Mouse (Mus musculus) granulocyte monocyte progenitor cell, adult 5-6 weeks (primary cell): ENCODE data around the gene Phactr1. TPM values are rescaled to one million over a fixed set of nuclear protein-coding genes. Genes with fewer than 3 reads are reported as not detected.

Experiments used
- ATAC-seq: replicated peaks from 2 replicates; pipeline ENCODE4 v1.8.0; 2016; ENCODE audit warnings: mild to moderate bottlenecking, moderate TSS enrichment, inconsistent platforms; ENCODE audit not compliant: poor library complexity, severe bottlenecking
- total RNA-seq, 2 experiments: library from RNA; stranded (forward) in 1 of 2; stranded (reverse) in 1 of 2; fragments of 200-712, 200-1000 nt in 1 of 2; fragments of >200 nt in 1 of 2; fragmentation: Nextera tagmentation in 1 of 2; gene quantifications; 2 replicates each; pipeline ENCODE4 v1.2.3; 2014 to 2017

Phactr1 gene
- total RNA-seq, 2 experiments from 2014 or later: 0.56 TPM; not detected in 1

DNA sequence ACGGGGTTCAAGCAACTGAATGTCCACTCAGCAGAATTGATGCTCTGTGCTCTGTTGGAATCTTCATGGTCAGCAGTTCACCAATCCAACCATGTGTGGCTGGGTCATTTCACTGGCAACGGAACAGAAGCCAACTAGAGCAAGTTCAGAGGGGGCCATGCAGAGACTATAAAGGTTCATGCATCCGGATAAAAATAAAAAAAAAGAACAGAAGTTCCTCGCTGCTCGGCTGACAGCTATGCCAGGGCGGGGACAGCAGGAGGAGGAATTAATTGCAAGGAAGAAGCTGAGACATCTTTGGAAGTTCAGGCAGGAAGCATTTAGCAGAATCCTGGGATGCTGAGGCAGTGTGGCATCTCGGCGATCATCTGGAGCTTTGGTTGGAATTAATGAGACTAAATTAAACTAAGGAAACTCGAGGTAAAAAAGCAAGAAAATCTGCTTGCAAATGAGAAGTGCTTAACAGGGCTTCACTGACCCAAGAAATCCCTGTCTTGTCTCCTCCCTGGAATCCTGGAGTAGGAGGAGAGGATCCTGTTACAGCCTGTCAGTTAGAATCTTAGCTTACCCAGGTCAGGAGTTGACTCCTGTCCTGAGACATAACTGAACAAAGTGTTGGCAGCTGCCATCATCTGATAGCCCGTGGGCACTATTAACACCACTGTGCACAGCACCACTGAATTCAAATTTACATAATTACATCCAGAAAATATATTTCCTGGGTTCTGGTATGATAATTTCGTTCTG lies 77.4 kb downstream of the Phactr1 start:
- no peak for ATAC-seq

DNA sequence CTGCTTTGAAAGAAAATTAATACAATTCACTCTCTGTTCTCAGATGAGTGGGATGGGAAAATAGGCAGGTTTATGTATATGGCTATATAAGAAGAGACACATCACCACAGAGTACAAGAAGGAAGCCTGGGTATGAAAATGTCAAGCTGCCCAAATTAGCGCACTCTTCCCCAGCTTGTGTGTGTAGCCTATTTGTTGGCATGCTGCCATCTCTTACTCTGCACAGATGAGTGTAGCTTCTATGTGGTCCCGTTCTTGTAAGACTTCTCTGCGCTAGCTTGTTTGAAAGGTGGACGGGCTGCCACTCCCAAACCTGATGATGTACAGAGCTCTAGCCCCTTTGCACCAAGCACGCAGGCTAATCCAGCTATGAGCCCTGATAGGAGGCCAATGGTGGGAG lies 78.7 kb downstream of the Phactr1 start:
- ATAC-seq: no peak

DNA sequence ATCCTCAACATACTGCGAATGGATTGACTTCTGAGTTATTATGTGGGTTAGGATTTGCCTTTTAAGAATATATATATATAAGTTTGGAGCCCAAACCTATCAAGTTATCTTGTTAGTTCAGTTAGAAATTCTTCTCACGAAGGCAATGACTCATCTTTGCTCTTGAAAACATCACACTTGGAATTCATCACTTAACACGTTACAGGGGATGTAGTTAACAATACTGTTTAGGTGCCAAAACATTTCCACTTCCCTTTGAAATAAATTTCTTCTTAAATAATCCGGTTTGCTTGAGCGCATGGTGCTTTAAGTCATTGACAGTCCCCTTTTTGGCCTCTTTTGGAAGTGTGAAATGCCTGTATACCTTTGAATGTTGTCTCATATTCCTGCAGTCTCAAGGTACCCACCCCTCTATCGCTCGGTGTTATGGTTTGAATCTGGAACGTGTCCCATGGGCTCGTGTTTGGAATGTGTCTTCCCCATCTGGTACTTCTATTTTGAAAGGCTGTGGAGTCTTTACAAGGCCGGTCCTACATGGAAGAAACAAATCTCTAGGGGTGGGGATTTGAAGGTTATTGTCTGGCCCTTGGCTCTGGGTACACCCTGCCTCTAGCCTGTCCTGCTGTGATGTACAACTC lies 80.6 kb downstream of the Phactr1 start:
- ATAC-seq: no peak

DNA sequence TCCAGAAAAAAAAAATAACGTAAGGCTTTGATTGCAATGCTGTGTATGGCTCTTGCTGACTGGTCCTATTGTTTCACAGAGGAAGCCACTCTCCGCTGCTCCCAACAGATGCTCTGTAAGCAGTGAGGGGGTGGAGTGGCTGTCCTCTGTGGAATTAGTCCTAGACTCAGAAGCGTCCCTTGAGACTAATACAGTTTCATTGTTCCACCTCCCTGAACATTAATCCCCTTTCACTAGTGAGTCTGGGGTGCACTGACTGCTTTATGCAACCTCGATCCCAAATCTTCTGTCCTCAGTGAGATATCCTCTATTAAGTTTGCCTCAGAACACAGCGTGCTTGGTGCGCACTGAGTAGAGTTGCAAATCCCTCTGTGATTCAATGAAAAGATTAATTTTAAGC lies 91.9 kb downstream of the Phactr1 start:
- no peak for ATAC-seq

DNA sequence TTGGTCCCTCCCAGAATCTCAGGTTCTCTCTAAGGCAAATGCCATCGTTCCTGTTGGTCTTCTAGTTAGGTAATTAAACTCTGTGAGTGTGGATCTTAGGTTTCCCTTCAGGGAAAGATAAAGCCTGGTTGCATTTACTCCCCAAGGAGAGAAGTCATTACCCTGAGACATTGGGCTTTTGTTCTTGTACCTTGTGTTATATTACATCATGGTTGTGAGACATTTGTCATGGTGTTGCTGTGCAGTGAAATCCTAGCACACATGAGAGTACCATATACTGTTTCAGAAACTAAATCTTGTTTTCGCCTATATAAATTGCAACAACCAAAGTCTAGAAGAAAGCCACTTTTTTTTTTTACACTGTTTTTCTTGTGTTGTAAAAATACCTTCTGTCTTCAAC lies 93.6 kb downstream of the Phactr1 start:
- ATAC-seq: no peak

DNA sequence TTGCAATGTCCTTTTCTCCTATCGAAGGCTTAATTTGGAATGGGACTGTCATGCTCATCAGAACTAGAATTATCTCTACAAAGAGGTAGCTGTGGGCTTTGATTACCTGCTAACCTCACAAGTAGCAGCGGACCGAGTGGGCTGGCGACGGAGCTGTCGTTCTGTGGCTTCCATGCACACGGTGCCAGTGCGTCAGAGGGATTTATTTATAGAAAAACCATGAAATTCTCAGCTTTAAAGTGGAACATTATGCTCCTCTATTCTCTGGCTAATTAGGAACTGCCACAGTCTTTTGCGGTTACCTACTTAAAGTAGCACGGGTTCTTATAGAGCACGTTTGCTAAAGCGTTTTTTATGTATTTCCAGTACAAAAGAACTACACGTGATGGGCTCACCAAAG lies 101.7 kb downstream of the Phactr1 start:
- ATAC-seq: no peak

DNA sequence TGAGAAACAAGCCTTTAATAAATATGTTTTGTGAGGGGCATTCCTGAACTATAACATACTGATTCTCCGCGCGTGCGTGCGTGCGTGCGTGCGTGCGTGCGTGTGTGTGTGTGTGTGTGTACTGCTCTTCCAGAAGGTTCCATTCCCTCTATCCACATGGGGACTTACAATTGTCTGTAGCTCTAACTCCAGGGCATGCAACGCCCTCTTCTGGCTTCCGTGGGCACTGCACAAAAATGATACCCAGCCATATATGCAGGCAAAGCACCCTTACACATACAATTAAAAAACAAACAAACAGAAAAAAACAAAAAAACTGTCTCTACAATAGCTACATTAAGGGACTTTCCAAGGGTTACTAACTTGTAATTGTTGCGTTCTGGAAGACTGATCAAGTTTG lies 108.8 kb downstream of the Phactr1 start:
- no peak for ATAC-seq

DNA sequence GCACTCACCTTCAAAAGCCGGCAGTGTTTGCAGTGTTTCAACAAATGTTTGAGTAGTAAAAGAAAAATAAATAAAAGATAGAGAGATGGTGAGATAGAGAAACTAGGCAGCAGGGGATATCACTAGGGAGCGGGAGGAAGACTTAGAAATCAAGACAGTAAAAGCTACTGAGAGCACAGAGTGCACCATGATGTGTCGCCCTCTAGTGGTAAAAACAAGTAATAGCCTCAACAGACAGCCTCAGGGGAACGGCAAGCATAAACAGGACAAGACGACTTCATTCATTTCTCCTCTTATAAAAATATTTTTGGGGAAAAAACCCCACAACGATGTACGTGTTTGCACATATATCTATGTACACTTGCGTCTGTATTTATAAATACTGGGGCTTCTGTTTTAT lies 111.9 kb downstream of the Phactr1 start:
- 0 out of 2 replicates have a peak, but pooled peaks have one; percentile 33 for ATAC-seq

DNA sequence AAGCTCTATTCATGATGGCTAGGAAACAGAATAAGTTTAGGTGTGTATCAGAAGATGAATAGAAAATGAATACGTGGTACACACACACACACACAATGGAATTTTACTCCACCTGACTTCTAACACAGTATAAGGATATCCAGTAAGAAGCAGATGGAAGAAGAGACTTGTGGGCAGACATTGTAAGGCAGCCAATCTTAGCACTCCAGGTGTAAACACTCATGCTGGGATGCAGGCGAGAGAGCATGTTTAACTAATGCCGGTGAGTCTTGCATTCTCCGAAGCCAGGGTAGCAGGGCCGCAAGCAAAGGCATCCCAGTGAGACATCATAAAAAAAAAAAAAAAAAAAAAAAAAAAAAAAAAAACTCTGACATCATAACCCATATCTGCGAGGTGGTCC lies 120.1 kb downstream of the Phactr1 start:
- ATAC-seq: no peak

DNA sequence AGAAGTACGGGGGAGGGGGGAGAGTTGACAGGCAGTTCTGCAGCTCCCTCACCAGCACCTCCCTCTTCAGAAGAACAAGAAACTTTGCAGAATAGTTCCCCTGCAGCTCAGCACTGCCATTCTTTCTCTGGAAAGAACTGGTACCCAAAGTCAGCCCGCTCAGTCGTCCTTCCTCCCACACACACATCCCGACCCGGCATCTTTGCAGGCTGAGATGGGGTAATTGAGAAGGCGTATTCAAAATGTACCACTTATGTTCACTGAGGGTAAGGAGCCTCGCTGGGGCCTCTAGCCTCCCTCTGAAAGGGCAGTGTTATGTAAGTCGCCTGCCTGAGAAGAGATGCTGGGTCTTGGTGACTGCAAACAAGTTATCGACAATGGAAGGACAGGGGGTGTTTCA lies 123.9 kb downstream of the Phactr1 start:
- ATAC-seq: no peak

DNA sequence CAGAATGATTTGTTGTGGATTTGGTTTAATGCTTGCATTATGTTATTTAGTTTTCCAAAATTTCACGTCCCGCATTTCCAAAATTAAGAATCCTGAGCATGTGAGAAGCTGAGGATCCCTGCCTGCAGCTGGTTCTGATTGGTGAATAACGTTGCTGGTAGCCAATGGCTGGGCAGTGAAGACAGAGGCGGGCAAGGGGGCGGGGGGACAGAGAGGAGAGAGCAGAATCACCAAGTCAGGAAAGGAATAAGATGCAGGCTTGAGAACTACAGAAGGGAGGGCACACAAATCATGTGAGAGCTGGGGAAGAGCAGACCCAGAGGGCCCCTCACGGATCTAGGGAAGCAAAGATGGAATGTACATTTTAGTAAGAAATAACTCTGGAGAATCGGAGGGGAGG lies 132.3 kb downstream of the Phactr1 start:
- ATAC-seq: no peak

DNA sequence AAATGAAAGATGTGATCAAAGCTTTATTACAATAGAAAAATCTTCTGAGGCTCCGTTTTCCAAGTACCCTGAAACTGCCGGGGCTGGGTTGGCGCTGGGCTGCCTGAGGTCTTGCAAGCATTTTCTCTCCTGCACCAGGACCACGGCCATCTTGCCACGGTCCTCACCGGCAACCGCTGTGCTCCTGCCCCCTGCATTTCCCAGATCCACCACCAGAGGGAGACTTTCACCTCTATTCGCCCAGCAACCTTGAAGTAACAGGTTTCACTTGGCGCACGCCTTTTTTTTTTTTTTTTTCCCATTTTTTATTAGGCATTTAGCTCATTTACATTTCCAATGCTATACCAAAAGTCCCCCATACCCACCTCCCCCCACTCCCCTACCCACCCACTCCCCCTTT lies 138.0 kb downstream of the Phactr1 start:
- ATAC-seq: peak; percentile 67; the same call in 1 of the 2 replicates

DNA sequence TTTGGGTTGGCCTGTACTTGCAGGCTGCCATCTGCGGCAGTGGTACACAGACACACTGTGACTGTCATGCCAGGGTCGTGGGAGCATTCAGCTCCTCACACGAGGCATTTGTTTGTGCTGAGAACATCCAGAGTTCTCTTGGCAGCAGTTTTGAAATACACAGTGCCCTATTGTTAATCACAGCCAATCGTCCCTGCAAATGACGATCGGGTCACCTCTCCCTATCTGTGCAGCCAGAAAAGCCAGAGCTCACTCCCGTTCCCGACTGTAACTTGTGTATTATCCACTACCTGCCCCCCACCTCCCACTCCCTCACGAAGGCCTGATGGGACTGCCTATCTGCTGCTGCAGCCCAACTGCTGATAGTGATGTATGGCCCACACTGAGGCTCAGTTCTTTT lies 140.1 kb downstream of the Phactr1 start:
- ATAC-seq: no peak

DNA sequence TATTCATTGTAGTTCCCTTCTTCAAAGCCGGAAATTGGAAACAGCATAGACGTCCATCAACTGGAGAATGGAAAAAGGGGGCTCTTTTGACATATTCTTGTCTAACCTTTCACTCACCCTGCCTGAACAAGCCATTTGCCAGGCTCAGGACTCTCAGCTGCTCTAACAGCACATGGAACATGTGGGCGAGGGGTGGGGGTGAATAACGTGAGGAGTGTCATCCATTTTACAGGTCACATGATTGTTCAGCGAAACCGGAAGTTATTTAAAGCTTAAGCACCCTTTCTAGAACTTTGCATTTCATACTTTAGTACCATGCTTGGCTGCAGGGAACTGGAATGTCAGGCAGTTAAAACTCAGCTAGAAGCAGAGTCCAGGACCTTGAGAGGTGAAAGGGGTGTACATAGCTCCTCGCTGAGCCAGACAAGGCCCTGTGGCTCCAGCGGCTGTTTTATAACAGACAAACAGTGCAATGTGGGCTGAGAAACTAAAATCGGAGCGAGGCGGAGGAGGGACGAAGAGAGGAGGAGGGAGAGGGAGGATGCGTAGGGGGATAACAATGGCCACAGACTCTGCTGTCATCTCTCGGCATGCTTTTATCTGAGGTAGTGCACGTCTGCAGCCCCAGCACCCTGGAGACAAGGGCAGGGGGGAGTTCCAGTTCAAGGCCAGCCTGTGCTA lies 141.1 kb downstream of the Phactr1 start:
- no peak for ATAC-seq

DNA sequence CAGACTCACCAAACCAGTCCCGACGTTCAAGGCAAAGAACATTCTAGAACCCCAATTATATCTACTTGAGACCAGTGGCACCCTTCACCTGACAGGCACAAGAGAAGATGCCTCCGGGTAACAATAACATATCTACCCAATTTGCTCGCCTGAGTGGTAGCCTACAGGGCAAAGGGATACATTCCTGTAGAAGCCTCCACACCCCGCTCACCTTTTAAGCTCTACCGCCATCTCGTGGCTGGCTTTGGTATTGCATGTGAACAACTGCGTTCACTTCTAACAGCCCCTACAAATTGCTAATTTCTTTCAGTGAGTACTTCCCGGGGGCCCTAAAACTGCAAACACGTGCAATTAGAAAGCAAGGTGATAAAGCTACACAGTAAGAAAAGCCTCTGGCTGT lies 142.1 kb downstream of the Phactr1 start:
- ATAC-seq: peak; percentile 76

DNA sequence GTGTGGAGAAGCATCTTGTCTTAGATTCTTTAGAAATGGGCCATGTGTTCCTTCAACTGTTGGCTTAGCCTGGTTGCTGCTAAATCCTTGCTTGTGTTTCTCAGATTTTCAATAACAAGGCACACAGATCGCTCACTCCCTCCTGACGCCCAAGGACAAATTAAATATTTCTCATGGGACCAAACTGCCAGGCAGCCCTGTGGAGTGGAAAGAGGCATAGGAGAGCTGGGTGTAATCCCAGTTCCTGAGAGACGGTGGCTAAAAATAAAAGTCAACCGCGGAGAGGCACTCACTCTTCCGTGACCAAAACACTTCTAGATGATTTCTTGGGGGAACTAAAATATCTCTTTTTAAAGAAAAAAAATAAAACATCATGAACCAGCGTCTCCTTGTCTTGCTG lies 143.5 kb downstream of the Phactr1 start:
- ATAC-seq: no peak

DNA sequence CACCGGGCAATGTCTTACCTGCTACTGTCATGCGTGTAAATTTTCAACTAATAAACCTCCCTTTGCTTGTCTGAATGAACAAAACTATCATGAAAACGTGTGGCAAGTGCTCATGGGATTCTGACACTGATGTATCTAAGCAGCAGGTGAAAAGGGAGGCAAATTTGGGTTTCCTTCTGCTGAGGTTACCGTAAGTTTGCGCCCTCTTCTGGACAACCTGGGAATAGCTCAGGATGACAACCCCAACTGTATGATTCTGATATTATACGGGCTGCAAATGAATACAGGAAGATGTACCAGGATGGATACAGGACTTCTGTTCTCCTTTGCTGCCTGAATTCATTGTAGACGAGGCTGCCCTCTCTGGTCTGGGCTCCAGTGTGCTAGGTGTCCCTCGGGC lies 146.2 kb downstream of the Phactr1 start:
- no peak for ATAC-seq

DNA sequence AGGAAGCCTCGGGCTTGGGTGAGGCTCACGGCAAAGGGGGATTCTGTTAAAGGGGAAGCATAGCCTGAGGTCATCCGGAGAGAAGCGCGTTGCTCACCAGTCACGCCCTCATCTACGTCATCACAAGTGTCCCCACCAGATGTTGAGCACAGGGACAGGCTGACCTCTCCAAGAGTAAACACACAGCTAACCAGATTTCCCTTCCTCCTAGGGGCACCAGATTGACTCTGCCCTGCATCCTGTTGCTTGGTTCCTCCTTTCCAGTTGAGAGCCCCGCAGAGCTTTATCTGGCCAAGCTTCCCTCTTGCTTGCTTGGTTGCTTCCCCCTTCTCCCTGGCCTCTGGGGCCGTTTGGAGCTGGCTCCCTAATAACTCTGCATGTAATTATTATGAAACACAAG lies 148.6 kb downstream of the Phactr1 start:
- peak; percentile 97 for ATAC-seq

DNA sequence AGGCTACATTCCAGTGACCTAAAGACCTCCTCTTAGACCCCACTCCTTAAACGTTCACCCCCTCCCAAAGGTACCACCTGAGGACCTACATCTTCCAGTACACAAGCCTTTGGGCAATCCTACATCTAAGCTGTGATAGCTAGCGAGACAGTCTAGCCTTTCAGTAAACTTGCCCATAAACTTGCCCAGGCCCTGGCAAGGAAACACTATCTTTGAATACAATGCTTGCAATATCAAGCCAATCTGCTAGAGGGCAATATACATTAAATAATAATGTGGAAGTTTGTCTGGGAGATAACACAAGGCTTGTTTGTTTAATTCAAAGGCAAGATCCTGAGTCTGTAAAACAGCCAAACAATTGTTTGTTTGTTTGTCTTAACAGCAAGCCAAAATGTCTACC lies 155.0 kb downstream of the Phactr1 start:
- ATAC-seq: no peak

DNA sequence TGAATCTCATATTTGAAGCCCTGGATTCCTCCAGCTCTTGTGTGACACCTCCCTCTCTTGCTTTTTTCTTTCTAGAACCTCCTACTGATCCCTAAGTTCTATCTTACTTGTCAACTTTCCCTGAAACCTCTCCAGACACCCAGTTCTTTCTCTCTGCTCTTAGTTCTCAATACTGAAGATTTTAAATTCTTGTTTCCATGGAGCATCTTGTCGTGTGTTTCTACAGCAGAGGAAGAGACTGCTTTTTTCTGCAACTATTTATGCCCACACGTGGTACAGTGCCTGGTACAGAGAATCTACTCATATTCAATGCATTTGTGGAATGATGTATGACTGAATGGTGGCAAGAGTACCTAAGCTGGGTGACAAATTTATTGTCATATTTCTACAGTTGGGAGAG lies 158.9 kb downstream of the Phactr1 start:
- ATAC-seq: no peak

DNA sequence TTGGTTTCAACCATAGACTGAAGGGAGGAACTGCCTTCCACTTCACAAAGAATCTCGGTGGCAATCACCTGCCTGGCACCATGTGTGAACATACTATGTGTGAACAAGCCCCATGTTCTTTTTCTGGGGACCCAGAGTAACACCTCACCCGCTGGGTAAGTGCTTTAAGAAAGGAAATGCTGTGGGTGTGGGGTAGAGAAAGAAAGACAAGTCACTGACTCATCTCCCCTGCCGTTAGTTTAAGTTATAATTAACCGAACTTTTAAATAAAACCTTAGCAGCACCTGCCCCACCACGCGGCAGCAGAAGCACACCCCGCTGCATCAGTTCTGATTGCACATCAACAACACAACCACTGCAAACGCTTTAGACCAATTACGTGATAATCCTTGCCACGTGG lies 171.7 kb downstream of the Phactr1 start:
- ATAC-seq: no peak
